Mouse (Mus musculus): ENCODE results near the gene Bpifb9a. TPM values are rescaled to one million over a fixed set of nuclear protein-coding genes. Genes with fewer than 3 reads are reported as not detected.
"Not testable (repeated sequence)": the region's sequence is repeated elsewhere in the genome, so short reads cannot be mapped to it uniquely, and the experiment has no call there.

Bpifb9a gene
- not detected for total RNA-seq (2021)
- long read RNA-seq, experiment 1, result 0 reads
- long read RNA-seq, experiment 2, result 0 reads

GRCm38 (mm10) chr2:154257554-154257953 lies at the start of gene Bpifb9a:
Bpifb9a (plus strand) TSS chr2:154257854.
- DNase-seq, result not testable (repeated sequence)

- DNase-seq, result no peak
Measured at GRCm38 (mm10) chr2:154209112-154209511, 48.5 kb upstream of the Bpifb9a start.

- no peak for DNase-seq
Measured at GRCm38 (mm10) chr2:154211121-154211520, 46.5 kb upstream of the Bpifb9a start.

- no peak for DNase-seq
Measured at GRCm38 (mm10) chr2:154211881-154212280, 45.8 kb upstream of the Bpifb9a start.

DNA sequence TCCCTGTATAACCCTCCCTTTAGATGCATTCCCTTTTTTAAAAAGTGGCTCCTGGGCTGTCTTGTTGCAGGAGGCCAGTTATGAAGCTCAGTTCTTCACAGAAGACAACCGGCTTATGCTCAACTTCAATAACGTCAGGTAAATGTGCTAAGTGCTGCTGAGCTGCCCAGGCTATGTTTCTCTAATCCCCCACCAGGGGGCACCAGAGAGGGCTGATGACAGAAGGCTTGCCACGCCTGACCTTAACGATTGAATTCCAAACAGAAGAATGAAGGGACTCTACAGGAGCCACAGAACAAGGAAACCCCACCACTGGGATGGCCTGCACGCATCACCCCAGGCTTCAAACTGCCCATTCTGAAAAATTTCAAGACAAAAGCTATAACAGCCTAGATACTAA lies 42.5 kb upstream of the Bpifb9a start:
- DNase-seq, result no peak

DNA sequence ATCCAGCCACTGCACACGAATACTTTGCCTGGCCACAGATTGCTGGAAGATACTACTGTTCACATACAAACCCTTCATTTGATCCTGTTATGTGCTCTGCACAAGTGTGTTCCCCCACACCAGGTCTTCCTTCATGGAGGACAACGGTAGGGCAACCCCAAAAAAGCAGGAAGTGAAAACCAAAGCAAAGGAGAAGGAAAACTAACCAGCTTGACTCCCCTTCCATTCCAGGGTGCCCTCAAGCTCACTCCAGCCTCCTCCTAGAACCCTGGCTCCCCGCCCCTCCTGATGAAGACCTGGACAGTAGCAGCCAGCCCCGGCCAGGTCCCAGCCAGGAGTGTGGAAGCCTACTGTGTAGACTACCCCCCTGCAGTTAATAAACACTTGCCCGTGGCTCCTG lies 37.7 kb upstream of the Bpifb9a start:
- DNase-seq, result no peak

- DNase-seq, result no peak
Measured at GRCm38 (mm10) chr2:154223265-154223916, 34.3 kb upstream of the Bpifb9a start, which contains the start of gene Bpifb5. Bpifb5 (plus strand) TSS chr2:154223742.

- no peak for DNase-seq
Measured at GRCm38 (mm10) chr2:154223917-154224273, 33.8 kb upstream of the Bpifb9a start.

GRCm38 (mm10) chr2:154226991-154227390 lies 30.7 kb upstream of the Bpifb9a start:
- DNase-seq, result no peak

DNA sequence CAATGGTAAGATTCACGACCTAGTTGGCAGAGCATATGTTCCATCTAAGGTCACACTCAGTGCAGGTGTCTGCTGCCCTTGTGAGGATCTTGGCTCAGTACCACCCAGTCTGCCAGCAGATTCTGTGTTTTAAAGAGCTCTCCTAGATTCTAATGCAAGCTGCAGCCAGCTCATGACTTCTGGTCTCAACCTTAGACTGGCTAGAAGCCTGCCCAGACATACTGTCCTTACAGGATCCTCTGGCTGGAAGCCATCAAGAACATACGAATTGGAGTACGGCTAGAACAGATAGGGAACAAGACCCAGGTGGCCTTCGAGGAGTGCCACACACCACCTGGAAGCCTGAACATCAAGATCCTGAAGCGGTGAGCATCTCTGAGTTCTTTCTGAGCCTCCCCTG lies 29.8 kb upstream of the Bpifb9a start:
- DNase-seq, result no peak

DNA sequence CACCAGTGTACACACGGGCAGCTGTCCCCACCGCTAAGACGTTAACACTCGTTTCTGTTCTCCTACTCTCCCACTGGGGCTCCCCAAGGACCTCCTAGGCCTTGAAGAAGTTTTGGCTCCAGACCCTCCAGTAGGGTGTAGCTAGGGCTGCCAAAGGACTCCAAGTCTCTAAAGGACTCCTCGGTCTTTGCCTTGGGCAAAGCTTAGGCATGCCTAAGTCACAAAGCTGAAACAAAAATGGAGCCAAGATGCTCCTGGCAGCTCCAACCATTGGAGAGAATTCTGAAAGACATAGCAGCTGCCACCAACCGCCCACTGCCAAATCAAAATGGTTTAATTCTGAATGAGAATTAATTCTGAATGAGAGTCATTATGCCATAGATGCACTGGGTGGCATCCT lies 24.2 kb upstream of the Bpifb9a start:
- no peak for DNase-seq

GRCm38 (mm10) chr2:154240771-154241170 lies 16.9 kb upstream of the Bpifb9a start:
- no peak for DNase-seq

DNA sequence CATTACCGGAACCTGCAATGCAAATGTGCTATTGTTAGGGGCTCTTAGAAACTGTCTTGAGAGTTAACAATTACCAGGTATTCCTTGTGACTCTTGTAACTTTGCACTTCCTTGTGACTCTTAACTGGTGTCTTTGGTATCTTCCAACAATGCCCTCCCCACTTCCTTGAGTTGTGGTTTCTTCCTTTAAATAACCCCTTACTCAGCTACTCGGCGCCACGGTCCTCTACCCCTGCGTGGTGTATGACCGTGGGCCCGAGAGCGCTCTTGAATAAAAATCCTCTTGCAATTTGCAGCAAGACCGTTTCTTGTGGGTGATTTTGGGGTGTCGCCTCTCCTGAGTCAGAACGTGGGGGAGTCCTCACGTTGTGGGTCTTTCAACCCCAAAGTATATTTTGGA lies 14.9 kb upstream of the Bpifb9a start:
- not testable (repeated sequence) for DNase-seq

GRCm38 (mm10) chr2:154243356-154244036 lies 14.2 kb upstream of the Bpifb9a start:
- no peak for DNase-seq

DNA sequence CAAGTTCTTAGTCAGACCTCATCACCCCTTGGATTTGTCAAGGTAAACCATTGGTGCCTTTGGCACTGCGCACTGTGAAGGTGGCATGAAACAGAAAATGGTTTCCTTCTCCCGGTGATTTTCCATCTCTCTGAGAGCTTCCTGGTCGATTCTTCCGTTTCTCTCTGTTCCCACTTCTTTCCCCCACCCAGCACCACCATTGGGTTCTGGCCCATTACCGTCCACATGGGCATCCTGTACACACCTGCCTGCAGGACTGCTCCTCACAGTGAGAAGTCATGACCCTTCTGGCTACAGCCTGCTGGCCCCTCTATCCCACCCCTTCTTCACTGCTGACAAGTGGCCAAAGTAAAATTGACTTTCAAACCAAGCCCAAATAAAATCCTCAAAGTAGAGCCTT lies 12.3 kb upstream of the Bpifb9a start:
- DNase-seq, result no peak

DNA sequence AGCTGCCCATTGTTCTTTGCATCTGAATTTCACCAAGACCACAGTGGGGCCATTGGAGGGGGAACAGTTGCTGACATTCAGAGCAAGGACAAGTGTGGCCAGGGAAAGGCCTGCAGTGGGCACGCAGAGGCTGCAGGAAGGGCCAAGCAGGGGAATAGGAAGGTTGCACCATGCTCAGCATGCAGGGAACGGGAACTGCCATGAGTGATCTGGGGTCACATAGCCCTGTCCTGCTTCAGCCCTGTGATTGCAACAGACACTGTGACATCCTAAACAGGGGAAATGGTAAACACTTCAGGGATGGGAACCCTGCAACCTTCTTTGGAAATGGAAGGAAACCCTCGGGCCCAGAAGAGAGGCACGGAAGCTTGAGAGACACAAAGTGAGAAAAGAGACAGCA lies 2.4 kb upstream of the Bpifb9a start:
- DNase-seq, result not testable (repeated sequence)

DNA sequence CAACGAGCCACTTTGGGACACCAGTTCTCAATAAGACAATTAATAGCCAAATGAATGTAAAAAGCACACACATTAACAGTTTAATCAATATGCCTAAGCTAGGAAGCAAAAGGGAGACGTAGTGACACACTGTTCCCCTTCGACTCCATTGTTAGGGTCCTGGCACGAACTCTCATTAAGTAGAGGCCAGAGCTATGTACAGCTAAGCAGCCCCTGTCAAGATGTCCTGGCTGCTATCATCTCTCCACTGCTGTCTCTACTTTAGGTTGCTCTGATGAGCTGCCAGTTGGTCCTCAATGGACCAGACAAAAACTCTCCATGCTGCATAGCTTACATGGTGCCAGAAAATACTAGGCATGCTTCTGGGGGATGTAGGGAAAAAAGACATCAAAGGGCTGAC lies 1.9 kb upstream of the Bpifb9a start:
- no peak for DNase-seq

DNA sequence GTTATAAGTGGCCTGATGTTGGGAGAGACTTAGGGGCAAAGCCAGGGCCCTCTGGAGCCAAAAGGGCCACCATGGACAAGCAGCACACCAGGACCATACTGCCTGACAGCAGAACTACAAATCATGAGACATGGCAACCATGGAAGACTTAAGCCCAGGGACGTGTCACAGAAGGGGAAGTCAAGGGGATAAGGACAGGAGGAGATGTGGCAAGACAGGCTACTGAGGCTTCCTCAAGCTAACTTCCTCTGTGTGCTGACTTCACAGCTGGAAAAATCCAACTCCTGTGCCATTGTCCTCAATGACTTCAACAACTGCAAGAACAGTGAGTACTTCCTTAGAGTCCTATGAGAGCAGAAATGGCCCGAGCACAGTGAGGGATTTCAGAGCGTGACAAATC lies 6.7 kb downstream of the Bpifb9a start:
- DNase-seq, result not testable (repeated sequence)

- not testable (repeated sequence) for DNase-seq
Measured at GRCm38 (mm10) chr2:154291866-154292265, 34.2 kb downstream of the Bpifb9a start.

DNA sequence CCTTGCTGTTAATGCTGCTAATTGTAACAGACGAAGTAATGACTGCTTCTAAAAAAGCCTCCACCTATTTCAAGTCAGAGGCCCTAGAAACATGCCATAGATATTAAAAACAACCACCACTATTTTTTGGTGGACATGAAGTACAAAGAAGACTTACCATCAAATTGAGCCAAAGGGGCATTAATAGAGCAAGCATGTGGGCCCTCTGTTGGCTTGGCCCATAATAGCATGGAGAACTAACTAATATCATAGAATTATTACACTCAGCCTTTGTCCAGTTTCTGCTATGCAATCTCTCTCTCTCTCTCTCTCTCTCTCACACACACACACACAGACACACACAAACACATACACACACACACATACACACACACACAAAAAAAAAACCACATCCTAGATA lies 35.2 kb downstream of the Bpifb9a start:
- DNase-seq, result no peak

- DNase-seq, result not testable (repeated sequence)
Measured at GRCm38 (mm10) chr2:154294746-154295145, 37.1 kb downstream of the Bpifb9a start.

DNA sequence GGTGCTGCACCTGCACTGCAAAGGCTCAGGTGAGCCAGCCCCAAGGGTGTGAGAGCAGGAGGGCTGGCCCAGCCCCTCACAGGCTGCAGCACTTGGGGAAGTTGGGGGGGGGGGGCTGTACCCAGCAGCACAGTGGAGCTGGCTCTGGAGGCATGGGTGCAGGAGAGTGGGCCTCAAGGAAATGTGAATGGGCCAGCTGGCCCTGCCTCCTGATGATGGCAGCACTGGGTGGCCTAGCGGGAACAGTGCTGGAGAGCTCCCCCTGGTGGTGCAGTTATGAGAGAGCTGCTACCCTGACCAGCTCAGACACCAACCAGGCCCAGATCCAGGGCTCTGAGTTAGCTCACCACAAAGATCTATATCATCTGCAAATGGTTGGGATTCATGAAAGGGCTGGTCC lies 42.8 kb downstream of the Bpifb9a start:
- DNase-seq, result peak; percentile 27

DNA sequence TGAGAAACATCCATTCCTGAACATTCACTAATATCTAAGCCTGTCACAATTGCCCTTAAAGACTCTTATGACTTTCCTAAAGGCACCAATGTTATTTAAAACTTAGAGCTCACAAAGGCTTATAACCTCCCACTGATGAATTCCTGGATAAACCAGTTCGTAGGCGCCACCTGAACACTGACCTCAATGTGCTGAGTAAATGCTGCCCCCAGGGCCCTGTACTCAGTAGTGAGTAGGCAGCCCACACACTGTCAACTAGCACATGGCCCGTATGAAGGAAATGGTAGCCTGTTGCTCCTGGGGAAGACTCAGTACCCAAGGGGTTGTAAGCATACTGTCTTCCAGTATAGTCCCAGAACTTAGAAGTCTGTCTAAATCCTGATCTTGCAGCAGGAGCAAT lies 44.1 kb downstream of the Bpifb9a start:
- no peak for DNase-seq

DNA sequence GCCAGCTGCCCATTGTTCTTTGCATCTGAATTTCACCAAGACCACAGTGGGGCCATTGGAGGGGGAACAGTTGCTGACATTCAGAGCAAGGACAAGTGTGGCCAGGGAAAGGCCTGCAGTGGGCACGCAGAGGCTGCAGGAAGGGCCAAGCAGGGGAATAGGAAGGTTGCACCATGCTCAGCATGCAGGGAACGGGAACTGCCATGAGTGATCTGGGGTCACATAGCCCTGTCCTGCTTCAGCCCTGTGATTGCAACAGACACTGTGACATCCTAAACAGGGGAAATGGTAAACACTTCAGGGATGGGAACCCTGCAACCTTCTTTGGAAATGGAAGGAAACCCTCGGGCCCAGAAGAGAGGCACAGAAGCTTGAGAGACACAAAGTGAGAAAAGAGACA lies 47.0 kb downstream of the Bpifb9a start:
- DNase-seq, result not testable (repeated sequence)
